13 mouse cellular contexts compared by ENCODE assay signal in the genomic region with DNA sequence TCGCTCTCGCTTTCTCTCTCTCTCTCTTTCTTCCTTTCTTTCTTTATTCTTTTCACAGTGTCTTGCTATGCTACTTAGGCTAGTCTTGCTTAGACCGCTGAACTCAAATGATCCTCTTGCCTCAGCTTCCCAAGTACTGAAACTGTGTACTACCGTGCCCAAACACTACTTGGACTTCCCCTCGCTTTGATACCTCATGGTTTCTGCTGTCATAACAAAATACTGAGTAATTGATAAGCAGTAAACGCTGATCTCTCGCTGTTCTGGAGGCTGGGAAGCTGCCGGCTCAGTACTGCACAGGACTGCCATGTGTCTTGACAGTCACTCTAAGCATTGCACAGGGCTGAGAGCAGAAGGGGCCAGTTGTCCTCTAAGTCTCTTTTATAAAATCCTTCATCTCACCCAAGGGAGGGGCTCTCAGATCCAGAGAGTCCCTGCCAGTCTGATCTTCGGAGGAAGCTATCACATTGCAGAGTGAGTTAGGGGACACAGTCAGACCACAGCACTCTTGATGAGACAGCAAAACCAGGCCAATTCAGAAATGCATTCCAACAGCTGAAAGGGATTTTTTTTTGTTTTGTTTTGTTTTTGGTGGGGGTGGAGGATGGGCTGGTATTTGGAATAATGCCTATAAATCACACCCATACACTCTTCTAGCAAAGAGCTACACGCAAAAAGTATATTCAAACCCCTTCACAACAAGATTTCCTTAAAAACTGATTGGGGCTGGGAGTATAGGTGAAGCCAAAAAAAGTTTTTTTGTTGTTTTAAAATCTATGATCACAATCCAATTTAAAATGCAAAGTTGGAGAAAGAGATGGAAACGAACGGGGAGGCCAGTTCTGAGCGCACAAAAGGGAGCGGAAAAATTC. TPM values are rescaled to one million over a fixed set of nuclear protein-coding genes. Genes with fewer than 3 reads are reported as not detected.
DNase-seq lines count a peak whose midpoint lies in the region; ATAC-seq lines count a peak whose summit lies in the region.
"Had no signal": no experiment of that assay in that cellular context is flagged by ENCODE, and none has a peak within 500 bp of the region (broad histone marks: within the 10 kb centered on the region; RNA-seq: fewer than 3 reads in every experiment).

No protein-coding gene starts in this region.

- WGBS in forebrain, embryonic 14.5 days: 34% methylated on average over 14 of the region's 14 CpGs
- WGBS in forebrain, embryonic 16.5 days: 31% methylated on average over 14 of the region's 14 CpGs
- 40% methylated on average over 14 of the region's 14 CpGs for WGBS in hindbrain, embryonic 14.5 days
- 46% methylated on average over 14 of the region's 14 CpGs for WGBS in hindbrain, embryonic 13.5 days
- WGBS in midbrain, embryonic 12.5 days: 39% methylated on average over 14 of the region's 14 CpGs
- 32% methylated on average over 14 of the region's 14 CpGs for WGBS in midbrain, embryonic 14.5 days

- H3K9ac ChIP-seq in forebrain, embryonic 14.5 days (ENCODE audit: low read length): no peak overlapping the region
- H3K9ac ChIP-seq in forebrain, embryonic 16.5 days (replicated peaks; ENCODE audit: low read depth, low read length): no peak overlapping the region
- H3K9ac ChIP-seq in hindbrain, embryonic 14.5 days: no peak overlapping the region
- no peak overlapping the region for H3K9ac ChIP-seq in hindbrain, embryonic 13.5 days
- H3K9ac ChIP-seq in midbrain, embryonic 12.5 days (replicated peaks): peak overlapping the region; percentile 31; the same call in 1 of the 2 replicates
- H3K9ac ChIP-seq in midbrain, embryonic 14.5 days (replicated peaks; ENCODE audit: low read length): no peak overlapping the region
- H3K9ac ChIP-seq: intestine, embryonic 15.5 days had no signal

- H3K27ac ChIP-seq in forebrain, embryonic 14.5 days (ENCODE audit: low read depth, low read length): no peak overlapping the region
- no peak overlapping the region for H3K27ac ChIP-seq in forebrain, embryonic 16.5 days (ENCODE audit: low read length)
- no peak overlapping the region for H3K27ac ChIP-seq in hindbrain, embryonic 14.5 days
- no peak overlapping the region for H3K27ac ChIP-seq in hindbrain, embryonic 13.5 days
- no peak overlapping the region for H3K27ac ChIP-seq in midbrain, embryonic 12.5 days (replicated peaks)
- H3K27ac ChIP-seq in midbrain, embryonic 14.5 days (replicated peaks; ENCODE audit: low read depth, low read length): no peak overlapping the region
- H3K27ac ChIP-seq: intestine, embryonic 15.5 days had no signal

- intact Hi-C loops in left cerebral cortex, postnatal 10 days (cut with DNase I): no loop called here

- H3K4me2 ChIP-seq in forebrain, embryonic 14.5 days (ENCODE audit: low read length): no peak overlapping the region
- H3K4me2 ChIP-seq in forebrain, embryonic 16.5 days (ENCODE audit: low read length): no peak overlapping the region
- H3K4me2 ChIP-seq in hindbrain, embryonic 14.5 days (replicated peaks): no peak overlapping the region
- H3K4me2 ChIP-seq in hindbrain, embryonic 13.5 days: no peak overlapping the region
- no peak overlapping the region for H3K4me2 ChIP-seq in midbrain, embryonic 12.5 days (replicated peaks)
- no peak overlapping the region for H3K4me2 ChIP-seq in midbrain, embryonic 14.5 days (ENCODE audit: low read length)
- H3K4me2 ChIP-seq: intestine, embryonic 15.5 days; liver, embryonic 11.5 days had no signal

- ATAC-seq in forebrain, embryonic 14.5 days: peak; percentile 48; the same call in 1 of the 2 replicates
- no peak; the same call in 1 of the 2 replicates for ATAC-seq in forebrain, embryonic 16.5 days
- peak; percentile 17; the same call in 1 of the 2 replicates for ATAC-seq in hindbrain, embryonic 14.5 days (ENCODE audit: low FRiP score)
- ATAC-seq in hindbrain, embryonic 13.5 days (ENCODE audit: low FRiP score): no peak
- peak; percentile 60; the same call in 1 of the 2 replicates for ATAC-seq in midbrain, embryonic 12.5 days (ENCODE audit: low FRiP score, low read depth)
- no peak for ATAC-seq in midbrain, embryonic 14.5 days (ENCODE audit: low FRiP score, low TSS enrichment)
- ATAC-seq: intestine, embryonic 15.5 days had no signal

- H3K36me3 ChIP-seq in forebrain, embryonic 14.5 days (ENCODE audit: control insufficient read depth, insufficient read depth, low read length): no peaks in the 10 kb centered on the region
- no peaks in the 10 kb centered on the region for H3K36me3 ChIP-seq in forebrain, embryonic 16.5 days (ENCODE audit: control insufficient read depth, insufficient read depth)
- no peaks in the 10 kb centered on the region for H3K36me3 ChIP-seq in hindbrain, embryonic 14.5 days (replicated peaks; ENCODE audit: control insufficient read depth, insufficient read depth)
- no peaks in the 10 kb centered on the region for H3K36me3 ChIP-seq in hindbrain, embryonic 13.5 days
- no peaks in the 10 kb centered on the region for H3K36me3 ChIP-seq in midbrain, embryonic 12.5 days
- no peaks in the 10 kb centered on the region for H3K36me3 ChIP-seq in midbrain, embryonic 14.5 days (ENCODE audit: control insufficient read depth, insufficient read depth, low read length)
- H3K36me3 ChIP-seq: intestine, embryonic 15.5 days had no signal

- peaks cover 3% of the 10 kb centered on the region; the same call in 1 of the 2 replicates for H3K4me1 ChIP-seq in forebrain, embryonic 14.5 days (ENCODE audit: control insufficient read depth, insufficient read depth, low read length)
- peaks cover 6% of the 10 kb centered on the region; the same call in 1 of the 2 replicates for H3K4me1 ChIP-seq in forebrain, embryonic 16.5 days (replicated peaks; ENCODE audit: control insufficient read depth, insufficient read depth, low read length)
- no peaks in the 10 kb centered on the region for H3K4me1 ChIP-seq in hindbrain, embryonic 14.5 days (replicated peaks; ENCODE audit: control insufficient read depth, insufficient read depth, low read length)
- peaks cover 9% of the 10 kb centered on the region; the same call in 1 of the 2 replicates for H3K4me1 ChIP-seq in hindbrain, embryonic 13.5 days (replicated peaks)
- peaks cover 11% of the 10 kb centered on the region for H3K4me1 ChIP-seq in midbrain, embryonic 12.5 days
- H3K4me1 ChIP-seq in midbrain, embryonic 14.5 days (ENCODE audit: control insufficient read depth, insufficient read depth, low read length): 0 out of 2 replicates have a peak, but pooled peaks cover 3% of the 10 kb centered on the region

- no peak for DNase-seq in forebrain, embryonic 14.5 days (ENCODE audit: low spot score)
- no peak for DNase-seq in hindbrain, embryonic 14.5 days (ENCODE audit: low spot score)
- no peak for DNase-seq in midbrain, embryonic 14.5 days
- no peak for DNase-seq in left cerebral cortex, postnatal 10 days (ENCODE audit: extremely low spot score in 1 of 2, low spot score in 2 of 2)
- DNase-seq in cerebellum, adult 9-10 months: no peak
- DNase-seq: adrenal gland, postnatal 36 days; cerebellum, adult 11 months; layer of hippocampus, adult 9-11 months had no signal

- no peak overlapping the region for H3K4me3 ChIP-seq in forebrain, embryonic 14.5 days (ENCODE audit: low read depth, low read length)
- no peak overlapping the region for H3K4me3 ChIP-seq in forebrain, embryonic 16.5 days (replicated peaks; ENCODE audit: low read length)
- H3K4me3 ChIP-seq in hindbrain, embryonic 14.5 days (replicated peaks; ENCODE audit: low read length): no peak overlapping the region
- no peak overlapping the region for H3K4me3 ChIP-seq in hindbrain, embryonic 13.5 days
- H3K4me3 ChIP-seq in midbrain, embryonic 12.5 days: no peak overlapping the region
- H3K4me3 ChIP-seq in midbrain, embryonic 14.5 days (replicated peaks; ENCODE audit: low read depth, low read length): no peak overlapping the region
- H3K4me3 ChIP-seq: intestine, embryonic 15.5 days had no signal

- no peaks in the 10 kb centered on the region for H3K9me3 ChIP-seq in forebrain, embryonic 14.5 days (replicated peaks; ENCODE audit: control insufficient read depth, low read length)
- no peaks in the 10 kb centered on the region for H3K9me3 ChIP-seq in forebrain, embryonic 16.5 days (ENCODE audit: control insufficient read depth, low read length)
- no peaks in the 10 kb centered on the region for H3K9me3 ChIP-seq in hindbrain, embryonic 14.5 days (ENCODE audit: control insufficient read depth, low read length)
- no peaks in the 10 kb centered on the region for H3K9me3 ChIP-seq in hindbrain, embryonic 13.5 days
- H3K9me3 ChIP-seq in midbrain, embryonic 12.5 days: no peaks in the 10 kb centered on the region
- no peaks in the 10 kb centered on the region for H3K9me3 ChIP-seq in midbrain, embryonic 14.5 days (ENCODE audit: control insufficient read depth, low read length)
- H3K9me3 ChIP-seq: intestine, embryonic 15.5 days had no signal

- no peaks in the 10 kb centered on the region for H3K27me3 ChIP-seq in forebrain, embryonic 14.5 days (replicated peaks; ENCODE audit: control insufficient read depth, insufficient read depth, low read length)
- H3K27me3 ChIP-seq in forebrain, embryonic 16.5 days (replicated peaks; ENCODE audit: control insufficient read depth, insufficient read depth, low read length): no peaks in the 10 kb centered on the region
- H3K27me3 ChIP-seq in hindbrain, embryonic 14.5 days (ENCODE audit: control insufficient read depth, insufficient read depth, low read length): no peaks in the 10 kb centered on the region
- no peaks in the 10 kb centered on the region for H3K27me3 ChIP-seq in hindbrain, embryonic 13.5 days
- H3K27me3 ChIP-seq in midbrain, embryonic 12.5 days: no peaks in the 10 kb centered on the region
- no peaks in the 10 kb centered on the region for H3K27me3 ChIP-seq in midbrain, embryonic 14.5 days (ENCODE audit: control insufficient read depth, insufficient read depth, low read length)
- H3K27me3 ChIP-seq: intestine, embryonic 15.5 days had no signal

RNA-seq across cellular contexts. Expression of a gene that starts 8.7 kb away (rescaled TPM):
- polyA plus RNA-seq in forebrain, embryonic 14.5 days (2014; fragmentation: Nextera tagmentation; extraction: Ambion mirVana): 691 and 743 TPM in 2 replicates
- 554 and 700 TPM in 2 replicates for polyA plus RNA-seq in forebrain, embryonic 16.5 days (2015; fragmentation: Nextera tagmentation; extraction: Ambion mirVana)
- polyA plus RNA-seq in hindbrain, embryonic 14.5 days (2014; fragmentation: Nextera tagmentation; extraction: Ambion mirVana): 436 and 444 TPM in 2 replicates
- polyA plus RNA-seq in hindbrain, embryonic 13.5 days (2015; fragmentation: Nextera tagmentation; extraction: Ambion mirVana): 633 and 654 TPM in 2 replicates
- polyA plus RNA-seq in midbrain, embryonic 12.5 days (2016; fragmentation: Nextera tagmentation; extraction: Ambion mirVana): 905 and 975 TPM in 2 replicates
- polyA plus RNA-seq in midbrain, embryonic 14.5 days (2014; fragmentation: Nextera tagmentation; extraction: Ambion mirVana): 417 and 560 TPM in 2 replicates
- total RNA-seq in left cerebral cortex, postnatal 10 days (2021): 10 to 100 TPM; 67.4 to 70.1 TPM

Comparison
In these comparisons a context has a peak if more than half of its experiments do, and no peak if none do; other contexts are left out.
1. ATAC-seq: peak in forebrain, embryonic 14.5 days (single experiment), hindbrain, embryonic 14.5 days (single experiment) and midbrain, embryonic 12.5 days (single experiment); none in forebrain, embryonic 16.5 days (single experiment), hindbrain, embryonic 13.5 days (single experiment) and midbrain, embryonic 14.5 days (single experiment).